Mouse (Mus musculus) CD4-positive, CD25-positive, alpha-beta regulatory T cell, adult 4 months (primary cell): ENCODE data around the gene Rbmx2. TPM values are rescaled to one million over a fixed set of nuclear protein-coding genes. Genes with fewer than 3 reads are reported as not detected.

ENCODE experiments used
- ATAC-seq: one replicate; pipeline ENCODE4 v1.8.0; 2017
- polyA plus RNA-seq, 2 experiments: library from polyadenylated mRNA; unstranded; fragments of 100-300 nt; shearing (Covaris generic); gene quantifications; one replicate each; pipeline ENCODE4 v1.2.1; 2017

The Rbmx2 gene
- polyA plus RNA-seq: 10 to 100 TPM in 1 of 2 experiments, 1 to 10 TPM in 1; 5.3 to 20.4 TPM

- peak; percentile 99 for ATAC-seq
Measured at GRCm38 (mm10) chrX:48694864-48695371, at the start of gene Rbmx2. Rbmx2 (plus strand) TSS chrX:48695004.

GRCm38 (mm10) chrX:48666807-48667206 lies 28.0 kb upstream of the Rbmx2 start:
- no peak for ATAC-seq

- ATAC-seq: no peak
Measured at GRCm38 (mm10) chrX:48669588-48669987, 25.2 kb upstream of the Rbmx2 start.

DNA sequence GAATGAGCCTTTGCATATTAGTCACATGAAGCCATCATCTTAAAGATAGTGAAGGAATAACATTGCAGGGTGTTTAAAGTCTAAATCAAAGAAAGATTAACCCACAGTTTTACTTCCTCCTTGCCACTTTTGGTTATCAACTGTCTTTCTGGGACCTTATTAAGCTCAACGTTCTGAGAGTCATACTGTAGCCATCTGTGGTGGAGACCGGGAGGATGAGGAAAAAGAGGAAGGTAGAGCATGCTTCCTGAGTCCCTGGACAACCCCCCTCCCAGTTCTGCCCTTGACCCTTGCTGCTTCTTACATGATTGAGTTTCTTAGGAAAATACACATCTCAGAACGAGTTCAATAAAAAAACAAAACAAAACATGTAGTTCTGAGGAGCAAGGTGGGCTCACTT lies 23.1 kb upstream of the Rbmx2 start:
- ATAC-seq: no peak

- no peak for ATAC-seq
Measured at GRCm38 (mm10) chrX:48674171-48674570, 20.6 kb upstream of the Rbmx2 start, which contains the start of gene Gpr119. Gpr119 (minus strand) TSS chrX:48674478.

- ATAC-seq: peak; percentile 76
Measured at GRCm38 (mm10) chrX:48683451-48683850, 11.4 kb upstream of the Rbmx2 start.

DNA sequence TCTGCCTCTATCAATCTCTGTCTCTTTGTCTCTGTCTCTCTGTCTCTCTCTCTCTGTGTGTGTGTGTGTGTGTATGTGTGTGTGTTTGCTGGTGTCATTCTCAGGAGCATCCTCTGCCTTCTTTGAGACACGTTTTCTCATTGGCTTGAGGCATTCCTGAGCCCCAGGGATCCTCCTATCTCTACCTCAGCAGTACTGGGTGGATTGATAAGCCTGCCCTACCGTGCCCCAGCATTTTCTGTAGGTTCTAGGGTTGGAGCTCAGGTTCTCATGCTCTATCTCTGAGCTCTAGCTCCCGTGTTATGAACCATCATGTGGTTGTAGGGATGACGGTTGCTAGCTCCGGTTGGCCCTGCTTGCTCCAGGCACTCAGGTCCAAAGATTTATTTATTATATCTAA lies 10.9 kb upstream of the Rbmx2 start:
- no peak for ATAC-seq

GRCm38 (mm10) chrX:48694460-48694859 lies 344 bp upstream of the Rbmx2 start:
- ATAC-seq: peak; percentile 30

DNA sequence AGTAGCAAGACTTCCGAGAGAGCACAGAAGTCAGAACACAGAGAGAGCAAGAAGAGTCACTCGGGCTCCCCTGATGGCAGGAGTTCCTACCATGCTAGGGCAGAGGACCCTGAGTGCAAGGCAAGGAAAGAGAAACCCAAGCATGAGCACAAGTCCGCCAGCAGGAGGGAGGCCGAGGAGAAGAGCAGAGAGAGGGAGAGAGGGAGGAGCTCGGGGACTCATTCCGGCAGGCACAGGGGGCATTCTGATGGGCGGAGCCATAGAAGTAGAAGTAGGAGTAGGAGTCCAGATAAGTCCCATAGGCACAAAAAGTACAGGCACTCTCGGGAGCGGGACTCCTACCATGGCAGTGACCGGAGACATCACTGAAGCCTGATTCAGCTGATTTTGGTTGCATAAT lies 14.9 kb downstream of the Rbmx2 start:
- no peak for ATAC-seq

DNA sequence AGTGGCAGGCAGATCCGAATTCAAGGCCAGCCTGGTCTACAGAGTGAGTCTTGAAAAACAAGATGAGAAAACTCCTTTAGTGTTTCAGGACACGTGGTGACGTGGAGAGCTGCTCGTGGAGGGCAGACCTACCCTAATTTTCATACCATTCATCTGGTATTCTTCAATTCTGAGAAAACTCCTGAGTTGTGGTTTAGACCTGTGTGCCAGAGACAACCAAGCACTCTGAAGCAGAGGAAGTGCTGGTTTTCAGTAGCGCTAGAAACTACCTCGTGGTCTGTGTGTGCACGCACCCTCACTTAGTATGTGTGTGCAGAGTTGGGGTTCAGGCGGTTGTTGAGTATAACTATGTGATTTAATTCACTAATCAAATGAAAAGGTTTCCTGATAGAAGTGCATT lies 18.0 kb downstream of the Rbmx2 start:
- ATAC-seq: peak; percentile 26

- no peak for ATAC-seq
Measured at GRCm38 (mm10) chrX:48754710-48755283, 60.0 kb downstream of the Rbmx2 start.

Other genes starting within 250 kb of the Rbmx2 start
- 10 to 100 TPM; 24.7 to 25.4 TPM for gene Elf4, start 231.9 kb upstream of the Rbmx2 start, polyA plus RNA-seq
- 10 to 100 TPM; 26.6 to 46.0 TPM for gene Aifm1, start 181.4 kb upstream of the Rbmx2 start, polyA plus RNA-seq
- 1 to 10 TPM in 1 of 2 experiments, under 1 TPM in 1; 0.28 to 1.5 TPM for gene Rab33a, start 175.7 kb upstream of the Rbmx2 start, polyA plus RNA-seq
- 10 to 100 TPM; 16.1 to 20.8 TPM for gene Zfp280c, start 100.5 kb upstream of the Rbmx2 start, polyA plus RNA-seq
- 10 to 100 TPM; 10.0 to 10.4 TPM for gene Slc25a14, start 71.6 kb upstream of the Rbmx2 start, polyA plus RNA-seq
- gene Gpr119, start 20.5 kb upstream of the Rbmx2 start, polyA plus RNA-seq: not detected
- gene Gm595, start 182.7 kb downstream of the Rbmx2 start, polyA plus RNA-seq: not detected